Mouse (Mus musculus): ENCODE measurements around the gene Mill2.

GRCm38 (mm10) chr7:18848395-18848794 is 8.6 kb downstream of the Mill2 start:
- TF ChIP-seq GATA1 (IDR thresholded peaks at IDR 0.05; ENCODE audit: borderline replicate concordance, low read length) (no peak), FLI1 (IDR thresholded peaks at IDR 0.05; ENCODE audit: low read length) (no peak)

Measured in megakaryocyte, embryonic 14.5 days (primary cell).